Mouse (Mus musculus) macrophage (primary cell): ENCODE results near the gene Gm4353. TPM values are rescaled to one million over a fixed set of nuclear protein-coding genes. Genes with fewer than 3 reads are reported as not detected.

Source experiments
- H3K27ac ChIP-seq: fragments of 350-480 bp; formaldehyde crosslinking; 2 replicates; pipeline ENCODE4 v1.9.0; 2021
- H3K36me3 ChIP-seq: fragments of 350-480 bp; formaldehyde crosslinking; 2 replicates; pipeline ENCODE4 v1.9.0; 2021; ENCODE audit errors: inconsistent target
- H3K4me3 ChIP-seq: fragments of 350-480 bp; formaldehyde crosslinking; 2 replicates; pipeline ENCODE4 v1.9.0; 2021; ENCODE audit errors: inconsistent target
- H3K79me2 ChIP-seq: fragments of 350-480 bp; formaldehyde crosslinking; 2 replicates; pipeline ENCODE4 v1.9.0; 2021; ENCODE audit errors: inconsistent target
- WGBS: methylation state at CpG from one replicate; pipeline ENCODE4 v1.1.7; 2026; ENCODE audit warnings: inconsistent platforms; ENCODE audit not compliant: missing documents; 5-methylcytosine and 5-hydroxymethylcytosine counted together
- polyA plus RNA-seq: library from polyadenylated mRNA; stranded (reverse); fragments of 250-400 nt; gene quantifications from 3 replicates; pipeline ENCODE4 v1.2.4, GENCODE M21; 2018; ENCODE audit warnings: inconsistent platforms

Gm4353 gene
- polyA plus RNA-seq, 1 experiment from 2014 or later: 0.11 TPM

DNA sequence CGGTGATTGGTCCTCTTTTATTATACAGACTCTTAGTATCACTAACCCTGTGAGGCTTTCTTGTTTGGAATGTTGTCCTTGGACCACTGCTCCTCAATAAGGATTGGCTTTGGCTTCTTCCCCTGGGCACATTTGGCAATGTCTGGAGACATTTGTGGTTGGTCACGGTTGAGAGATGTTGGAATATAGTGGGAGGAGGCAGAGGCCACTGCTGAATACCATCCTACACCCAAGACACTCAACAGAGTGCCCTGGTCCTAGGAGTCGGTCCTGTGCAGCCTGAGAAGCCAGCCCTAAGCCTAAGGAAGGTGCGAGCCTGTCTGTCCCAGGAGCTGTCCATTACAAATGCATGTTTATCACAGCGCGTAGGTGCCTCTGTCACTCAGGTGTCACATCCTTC, 27.1 kb upstream of the Gm4353 start:
- Histone ChIP-seq H3K27ac (no peak overlapping the region), H3K4me3 (no peak overlapping the region), H3K36me3 (no peaks in the 10 kb centered on the region; the same call in 1 of the 2 replicates), H3K79me2 (no peaks in the 10 kb centered on the region)
- 95% methylated on average over 6 of the region's 6 CpGs for WGBS

- H3K27ac ChIP-seq: no peak overlapping the region
- peaks cover 5% of the 10 kb centered on the region; the same call in 1 of the 2 replicates for H3K36me3 ChIP-seq
- H3K79me2 ChIP-seq: no peaks in the 10 kb centered on the region
- no peak overlapping the region for H3K4me3 ChIP-seq
- WGBS: 89% methylated on average over 3 of the region's 3 CpGs
Observed at GRCm38 (mm10) chr7:116110661-116111060, 26.2 kb upstream of the Gm4353 start.

DNA sequence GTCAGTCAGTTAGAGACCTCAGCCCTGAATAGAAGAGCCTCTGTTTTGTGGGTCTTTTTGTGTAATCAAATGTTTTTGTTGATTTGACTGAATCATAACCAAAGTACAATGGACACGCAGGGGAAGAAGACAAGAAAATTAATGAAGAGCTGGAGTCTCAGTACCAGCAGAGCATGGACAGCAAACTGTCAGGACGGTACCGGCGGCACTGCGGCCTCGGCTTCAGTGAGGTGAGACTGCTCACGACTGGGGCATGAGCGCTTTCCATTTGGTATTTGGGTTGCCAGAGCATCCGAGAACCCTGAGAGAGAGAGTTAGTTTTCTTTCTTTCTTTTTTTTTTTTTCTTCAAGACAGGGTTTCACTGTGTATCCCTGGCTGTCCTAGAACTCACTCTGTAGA, 18.7 kb upstream of the Gm4353 start:
- H3K79me2 ChIP-seq: peaks cover 37% of the 10 kb centered on the region
- H3K27ac ChIP-seq: no peak overlapping the region
- peaks cover 33% of the 10 kb centered on the region for H3K36me3 ChIP-seq
- no peak overlapping the region for H3K4me3 ChIP-seq
- WGBS: 93% methylated on average over 6 of the region's 9 CpGs

GRCm38 (mm10) chr7:116099952-116100528, 15.6 kb upstream of the Gm4353 start:
- WGBS: 60% methylated on average over 7 of the region's 7 CpGs

DNA sequence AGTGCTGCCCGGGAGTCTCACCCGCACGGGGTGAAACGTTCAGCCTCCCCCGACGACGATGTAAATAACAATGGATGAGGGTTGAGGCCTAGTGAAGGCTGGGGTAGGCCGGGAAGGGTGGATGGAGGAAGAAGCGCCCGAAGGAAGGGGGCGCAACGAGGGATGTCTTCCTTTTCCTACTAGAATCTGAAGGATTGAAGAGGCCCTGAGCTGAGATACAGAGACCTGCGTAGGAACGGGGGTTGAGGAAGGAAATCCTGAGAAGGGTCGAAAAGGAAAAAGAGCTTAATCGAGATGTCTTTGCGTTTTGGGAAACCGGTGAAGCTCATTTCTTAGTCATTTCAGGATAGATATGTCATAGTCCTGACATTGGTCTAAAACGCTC, 9.0 kb upstream of the Gm4353 start:
- Histone ChIP-seq H3K79me2 (peaks cover 53% of the 10 kb centered on the region), H3K36me3 (no peaks in the 10 kb centered on the region), H3K27ac (peak overlapping the region; percentile 67), H3K4me3 (peak overlapping the region; percentile 92)
- WGBS: under 1% methylated on average over 19 of the region's 19 CpGs

More at GRCm38 (mm10) chr7:116099952-116100528, 15.6 kb upstream of the Gm4353 start:
- Histone ChIP-seq H3K4me3 (no peak overlapping the region), H3K36me3 (peaks cover 24% of the 10 kb centered on the region), H3K27ac (peak overlapping the region; percentile 10; the same call in 1 of the 2 replicates), H3K79me2 (peaks cover 67% of the 10 kb centered on the region)

DNA sequence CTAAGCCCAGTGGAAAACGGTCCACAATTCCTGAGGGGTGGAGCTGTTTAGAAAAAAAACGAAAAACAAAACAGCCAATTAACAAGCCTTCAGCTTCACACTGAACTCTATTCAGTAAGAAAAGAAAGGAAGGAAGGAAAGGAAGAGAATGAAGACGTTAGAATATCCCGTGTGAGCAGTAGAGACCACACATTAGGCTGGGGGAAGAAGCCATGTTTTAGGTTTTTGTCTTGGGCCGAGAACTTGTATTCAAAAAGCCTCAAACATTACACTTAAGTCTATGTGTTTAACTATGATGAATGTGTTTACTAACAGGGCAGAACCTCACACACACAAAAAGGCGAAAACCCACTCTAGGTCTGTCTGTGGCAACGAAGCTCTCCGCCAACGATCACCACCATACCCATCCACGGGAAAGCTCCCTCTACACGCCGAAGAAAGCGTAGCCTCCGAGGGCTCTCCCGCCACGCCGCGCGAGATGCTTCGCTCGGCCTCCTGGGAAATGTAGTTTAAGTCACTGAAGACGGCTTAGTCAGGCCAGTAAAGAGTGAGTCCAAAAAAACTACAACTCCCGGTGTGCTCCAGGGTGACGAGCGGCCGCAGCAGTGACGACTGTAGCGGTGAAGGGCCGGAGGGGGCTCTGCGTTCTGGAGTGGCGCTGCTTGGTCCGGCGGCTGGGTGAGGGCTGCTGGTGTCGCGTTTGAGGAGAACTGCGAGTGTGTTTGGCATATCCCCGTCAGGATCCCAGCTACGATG, 8.5 kb upstream of the Gm4353 start:
- Histone ChIP-seq H3K36me3 (no peaks in the 10 kb centered on the region), H3K79me2 (peaks cover 47% of the 10 kb centered on the region), H3K27ac (peak overlapping the region; percentile 67), H3K4me3 (peak overlapping the region; percentile 92)
- WGBS: 1% methylated on average over 36 of the region's 38 CpGs

- Histone ChIP-seq H3K36me3 (no peaks in the 10 kb centered on the region), H3K4me3 (no peak overlapping the region), H3K79me2 (no peaks in the 10 kb centered on the region), H3K27ac (no peak overlapping the region)
- 56% methylated on average over 1 of the region's 1 CpGs for WGBS
Observed at GRCm38 (mm10) chr7:116060739-116061138, 23.7 kb downstream of the Gm4353 start.

DNA sequence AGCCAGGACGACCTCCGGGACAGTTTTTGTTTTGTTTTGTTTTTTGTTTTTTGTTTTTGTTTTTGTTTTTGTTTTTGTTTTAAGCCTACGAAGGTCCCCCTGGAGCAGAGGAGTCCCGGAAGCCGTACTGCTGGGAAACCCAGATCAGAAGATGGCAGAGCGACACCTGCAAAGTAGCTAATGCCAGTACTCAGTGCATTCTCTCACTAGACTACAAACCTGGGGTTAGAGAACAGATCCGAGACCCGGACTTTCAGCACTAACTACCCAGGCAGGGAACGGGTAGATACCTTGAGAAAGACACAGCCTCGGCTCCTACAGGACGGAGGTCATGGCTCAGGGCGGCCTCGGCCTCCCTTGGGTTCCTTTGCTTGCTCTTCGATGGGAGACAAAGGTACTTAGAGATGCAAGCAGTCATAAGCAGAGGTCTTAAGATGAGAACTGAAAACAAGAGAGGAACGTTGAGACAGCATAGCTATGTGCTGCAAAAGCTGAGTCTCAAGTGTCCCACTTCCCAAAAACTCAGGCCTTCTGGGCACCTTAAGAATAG, 43.9 kb downstream of the Gm4353 start:
- no peaks in the 10 kb centered on the region for H3K79me2 ChIP-seq
- no peak overlapping the region for H3K27ac ChIP-seq
- H3K36me3 ChIP-seq: no peaks in the 10 kb centered on the region
- WGBS: 39% methylated on average over 15 of the region's 15 CpGs
- no peak overlapping the region for H3K4me3 ChIP-seq

DNA sequence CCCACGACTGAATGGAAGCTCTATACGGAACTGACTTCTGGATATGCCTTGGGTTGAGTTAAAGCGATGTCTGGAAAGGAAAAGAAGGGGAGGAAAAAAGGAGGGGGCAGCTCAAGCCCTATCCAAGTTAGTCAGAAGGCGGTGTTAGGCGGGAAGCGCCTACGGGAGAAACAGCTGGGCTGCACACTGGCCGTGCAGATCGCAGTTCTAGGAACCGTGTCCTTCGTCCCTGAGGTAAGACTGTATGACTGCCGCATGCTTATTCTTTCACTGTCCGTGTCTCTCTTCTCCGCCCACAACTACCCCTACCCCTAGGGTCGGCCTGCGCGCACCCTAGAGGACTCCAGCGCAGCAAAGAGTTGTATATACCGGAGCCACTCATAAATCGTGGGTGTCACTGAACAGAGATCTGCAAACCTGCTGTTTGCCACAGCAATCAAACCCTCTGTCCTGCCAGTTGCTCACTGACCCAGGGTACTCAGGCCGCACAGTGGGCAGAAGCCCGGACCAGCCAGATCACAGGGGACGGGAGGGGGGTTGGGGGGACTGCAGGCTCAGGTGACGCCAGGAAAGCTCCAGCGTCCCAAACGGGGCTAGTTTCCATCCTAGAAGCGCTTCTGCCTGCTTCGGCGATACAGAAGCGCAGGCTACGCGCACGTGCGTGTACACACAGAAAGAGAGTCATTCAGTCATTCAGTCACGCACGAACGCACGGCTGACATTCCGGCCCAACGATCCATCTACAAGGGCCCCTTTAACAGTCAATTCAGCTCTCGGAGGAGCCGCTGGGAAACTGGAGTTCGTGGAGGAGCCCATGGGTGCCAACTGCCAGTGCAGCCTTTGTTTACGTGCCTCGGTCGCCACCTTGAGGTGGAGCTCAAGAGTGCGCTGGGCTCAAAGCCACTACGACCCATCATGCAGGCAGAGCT, 44.6 kb downstream of the Gm4353 start:
- WGBS: 1% methylated on average over 48 of the region's 48 CpGs
- Histone ChIP-seq H3K36me3 (no peaks in the 10 kb centered on the region), H3K27ac (no peak overlapping the region), H3K4me3 (peak overlapping the region; percentile 17; the same call in 1 of the 2 replicates), H3K79me2 (no peaks in the 10 kb centered on the region)

GRCm38 (mm10) chr7:116039196-116039537, 45.3 kb downstream of the Gm4353 start, which contains the start of gene 1110004F10Rik:
1110004F10Rik (plus strand) TSS chr7:116039397.
- WGBS: 7% methylated on average over 11 of the region's 11 CpGs
- Histone ChIP-seq H3K4me3 (peak within 1 kb of the TSS; percentile 17; the same call in 1 of the 2 replicates), H3K27ac (no peak within 1 kb of the TSS), H3K36me3 (no peaks in the 10 kb centered on the region), H3K79me2 (no peaks in the 10 kb centered on the region)

GRCm38 (mm10) chr7:116038511-116038910, 45.9 kb downstream of the Gm4353 start, which contains the start of gene Sox6:
Sox6 (minus strand) TSS chr7:116038796.
- no peaks in the 10 kb centered on the region for H3K36me3 ChIP-seq
- H3K4me3 ChIP-seq: peak within 1 kb of the TSS; percentile 17; the same call in 1 of the 2 replicates
- H3K79me2 ChIP-seq: no peaks in the 10 kb centered on the region
- WGBS: 10% methylated on average over 11 of the region's 11 CpGs
- H3K27ac ChIP-seq: no peak within 1 kb of the TSS

DNA sequence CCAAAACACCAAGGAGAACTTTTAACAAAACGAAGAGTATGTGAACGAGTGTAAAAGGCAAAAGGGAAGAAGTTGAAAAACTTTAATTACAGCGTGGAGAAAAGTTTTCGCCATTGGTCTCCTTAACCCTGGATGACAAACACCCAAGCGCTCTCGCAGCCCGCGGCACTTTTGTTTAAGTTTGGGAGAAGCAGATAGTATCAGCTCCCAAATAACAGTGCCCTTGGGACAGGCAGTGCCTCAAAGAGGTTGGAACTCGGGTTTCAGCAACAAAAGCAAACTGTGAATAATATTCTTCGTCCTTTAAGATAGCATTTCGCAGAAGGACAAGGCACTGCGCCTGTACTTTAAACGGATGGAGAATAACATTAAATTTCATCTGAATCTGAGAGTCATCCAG, 46.4 kb downstream of the Gm4353 start:
- WGBS: 4% methylated on average over 13 of the region's 13 CpGs
- H3K79me2 ChIP-seq: no peaks in the 10 kb centered on the region
- H3K27ac ChIP-seq: no peak overlapping the region
- no peak overlapping the region for H3K4me3 ChIP-seq
- H3K36me3 ChIP-seq: no peaks in the 10 kb centered on the region

GRCm38 (mm10) chr7:116036591-116037555, 47.6 kb downstream of the Gm4353 start:
- no peaks in the 10 kb centered on the region for H3K36me3 ChIP-seq
- 65% methylated on average over 18 of the region's 18 CpGs for WGBS
- no peak overlapping the region for H3K27ac ChIP-seq
- H3K79me2 ChIP-seq: no peaks in the 10 kb centered on the region
- H3K4me3 ChIP-seq: no peak overlapping the region
